8 mouse cellular contexts compared by ENCODE assay signal in genomic region chr12:31713600-31713999, GRCm38 (mm10). TPM values are rescaled to one million over a fixed set of nuclear protein-coding genes. Genes with fewer than 3 reads are reported as not detected.
A peak's percentile ranks its signal among the peaks of the same experiment; 100 is the strongest.
DNase-seq lines count a peak whose midpoint lies in the region; ATAC-seq and TF ChIP-seq lines count a peak whose summit lies in the region.

TSS of gene Gpr22 (minus strand) at chr12:31713947.

- no peak for TF ChIP-seq CTCF in brain, embryonic 14.5 days (IDR thresholded peaks at IDR 0.05; ENCODE audit: borderline replicate concordance, extremely low read depth, insufficient read depth, insufficient read length)
- TF ChIP-seq CTCF in heart, postnatal 0 days (IDR thresholded peaks at IDR 0.05; ENCODE audit: low read depth): no peak

- H3K36me3 ChIP-seq in embryonic facial prominence, embryonic 12.5 days: no peaks in the 10 kb centered on the region
- 0 out of 2 replicates have a peak, but pooled peaks cover 2% of the 10 kb centered on the region for H3K36me3 ChIP-seq in heart, postnatal 0 days (replicated peaks; ENCODE audit: control insufficient read depth, insufficient read depth, low read length)
- H3K36me3 ChIP-seq in kidney, embryonic 14.5 days (ENCODE audit: control insufficient read depth, insufficient read depth, low read length): no peaks in the 10 kb centered on the region

- H3K4me3 ChIP-seq in embryonic facial prominence, embryonic 12.5 days: 0 out of 2 replicates have a peak within 1 kb of the TSS, but pooled peaks have one; percentile 3
- H3K4me3 ChIP-seq in heart, postnatal 0 days (ENCODE audit: low read depth, low read length): peak within 1 kb of the TSS; percentile 52
- no peak within 1 kb of the TSS for H3K4me3 ChIP-seq in kidney, embryonic 14.5 days (ENCODE audit: low read length)

- peak; percentile 38; the same call in 1 of the 2 replicates for TF ChIP-seq POLR2A in brain, embryonic 14.5 days (IDR thresholded peaks at IDR 0.05; ENCODE audit: borderline replicate concordance, extremely low read depth, insufficient read depth, insufficient read length, poor library complexity, severe bottlenecking)

- H3K4me2 ChIP-seq in embryonic facial prominence, embryonic 12.5 days (replicated peaks): peak within 1 kb of the TSS; percentile 25
- H3K4me2 ChIP-seq in heart, postnatal 0 days (ENCODE audit: low read depth, low read length): peak within 1 kb of the TSS; percentile 68
- no peak within 1 kb of the TSS for H3K4me2 ChIP-seq in kidney, embryonic 14.5 days (replicated peaks; ENCODE audit: low read depth, low read length)

- no peaks in the 10 kb centered on the region for H3K9me3 ChIP-seq in embryonic facial prominence, embryonic 12.5 days
- H3K9me3 ChIP-seq in heart, postnatal 0 days (replicated peaks; ENCODE audit: control insufficient read depth, low read length): no peaks in the 10 kb centered on the region
- H3K9me3 ChIP-seq in kidney, embryonic 14.5 days (ENCODE audit: control insufficient read depth, low read length): no peaks in the 10 kb centered on the region

- no peak for TF ChIP-seq EP300 in heart, postnatal 0 days (IDR thresholded peaks at IDR 0.05; ENCODE audit: low read depth)

- 17% methylated on average over 6 of the region's 6 CpGs for WGBS in embryonic facial prominence, embryonic 12.5 days
- 20% methylated on average over 6 of the region's 6 CpGs for WGBS in heart, postnatal 0 days
- WGBS in kidney, embryonic 14.5 days: 30% methylated on average over 6 of the region's 6 CpGs

- ATAC-seq in embryonic facial prominence, embryonic 12.5 days (ENCODE audit: insufficient number of reproducible peaks, insufficient read depth, low FRiP score, low TSS enrichment): no peak
- peak; percentile 87 for ATAC-seq in heart, postnatal 0 days (ENCODE audit: insufficient read depth, low read depth)
- ATAC-seq in CD4-positive, CD25-positive, alpha-beta regulatory T cell, adult 4 months: no peak
- ATAC-seq in granulocyte monocyte progenitor cell, adult 5-6 weeks (replicated peaks; ENCODE audit: poor library complexity, severe bottlenecking): no peak
- no peak for ATAC-seq in kidney, embryonic 14.5 days (ENCODE audit: low FRiP score, low TSS enrichment)

- no peak within 1 kb of the TSS for H3K27ac ChIP-seq in embryonic facial prominence, embryonic 12.5 days
- H3K27ac ChIP-seq in heart, postnatal 0 days (ENCODE audit: low read depth): peak within 1 kb of the TSS; percentile 56
- H3K27ac ChIP-seq in kidney, embryonic 14.5 days (ENCODE audit: low read depth, low read length): no peak within 1 kb of the TSS

- H3K27me3 ChIP-seq in embryonic facial prominence, embryonic 12.5 days: no peaks in the 10 kb centered on the region
- no peaks in the 10 kb centered on the region for H3K27me3 ChIP-seq in heart, postnatal 0 days (ENCODE audit: control insufficient read depth, insufficient read depth, low read length)
- H3K27me3 ChIP-seq in kidney, embryonic 14.5 days (ENCODE audit: control insufficient read depth, insufficient read depth, low read length): no peaks in the 10 kb centered on the region

- no peak within 1 kb of the TSS for H3K9ac ChIP-seq in embryonic facial prominence, embryonic 12.5 days
- H3K9ac ChIP-seq in heart, postnatal 0 days (replicated peaks; ENCODE audit: low read depth, low read length): peak within 1 kb of the TSS; percentile 71
- H3K9ac ChIP-seq in kidney, embryonic 14.5 days (ENCODE audit: low read depth, low read length): no peak within 1 kb of the TSS

- peak; percentile 87 for DNase-seq in brain, embryonic 14.5 days (ENCODE audit: low read depth)
- DNase-seq in heart, postnatal 0 days (ENCODE audit: low spot score): peak; percentile 38
- DNase-seq in left cerebral cortex, adult 8-10 months (ENCODE audit: low spot score in 2 of 2): peak; percentile 70 to 77
- peak; percentile 74 to 82 for DNase-seq in right cerebral cortex, postnatal 10 days (ENCODE audit: low spot score in 2 of 2)

- peaks cover 5% of the 10 kb centered on the region; the same call in 1 of the 2 replicates for H3K4me1 ChIP-seq in embryonic facial prominence, embryonic 12.5 days
- H3K4me1 ChIP-seq in heart, postnatal 0 days (ENCODE audit: control insufficient read depth, insufficient read depth): no peaks in the 10 kb centered on the region
- no peaks in the 10 kb centered on the region for H3K4me1 ChIP-seq in kidney, embryonic 14.5 days (ENCODE audit: control insufficient read depth, insufficient read depth, low read length)

RNA-seq across cellular contexts. Expression of gene Gpr22, which starts in this region (rescaled TPM):
- 8.4 and 11.0 TPM in 2 replicates for polyA plus RNA-seq in brain, embryonic 14.5 days (2012; rRNA removed)
- 1.00 and 1.2 TPM in 2 replicates for polyA plus RNA-seq in embryonic facial prominence, embryonic 12.5 days (2016; fragmentation: Nextera tagmentation; extraction: Ambion mirVana)
- 15.8 and 16.0 TPM in 2 replicates for total RNA-seq in heart, postnatal 0 days (2014; rRNA removed; ENCODE audit: low replicate concordance)
- 10.7 and 14.0 TPM in 2 replicates for polyA plus RNA-seq in heart, postnatal 0 days (2015; fragmentation: Nextera tagmentation; extraction: Ambion mirVana)
- total RNA-seq in left cerebral cortex, adult 8-10 months (2022): 10 to 100 TPM; 36.1 to 48.9 (median 43.9) TPM
- polyA plus RNA-seq in CD4-positive, CD25-positive, alpha-beta regulatory T cell, adult 4 months (2017; shearing (Covaris generic)): under 1 TPM; 0.38 to 0.90 TPM
- total RNA-seq in granulocyte monocyte progenitor cell, adult 5-6 weeks (2014; fragmentation: Nextera tagmentation): not detected in 2 replicates
- total RNA-seq in granulocyte monocyte progenitor cell, adult 5-6 weeks (2017): under 0.01 TPM in 1 of 2 replicates, not detected in the other
- polyA plus RNA-seq in kidney, embryonic 14.5 days (2014; fragmentation: Nextera tagmentation; extraction: Ambion mirVana): 0.39 and 0.60 TPM in 2 replicates

Comparison
In these comparisons a context has a peak if more than half of its experiments do, and no peak if none do; other contexts are left out.
1. RNA of gene Gpr22 (total RNA-seq): 36.1 to 48.9 TPM in left cerebral cortex, adult 8-10 months and 15.8 to 16.0 TPM in heart, postnatal 0 days; under 0.01 TPM in granulocyte monocyte progenitor cell, adult 5-6 weeks; every median in the first group is over 10 times any median in the second.
2. Peak in every context shown above with its lines, with median percentiles within 50 percentile points of each other: DNase-seq.